Mouse (Mus musculus) MEL (cell line): ENCODE measurements around the gene Zkscan6. TPM values are rescaled to one million over a fixed set of nuclear protein-coding genes. Genes with fewer than 3 reads are reported as not detected.

ENCODE experiments used
- DNase-seq: peaks from one replicate; pipeline ENCODE4 v3.0.0; 2011; ENCODE audit warnings: low read depth, low spot score
- H3K27ac ChIP-seq: 2 replicates; pipeline ENCODE4 v1.5.1; 2012; ENCODE audit warnings: low read depth, mild to moderate bottlenecking, control low read depth, low read length, moderate library complexity; ENCODE audit not compliant: control insufficient read depth
- H3K27me3 ChIP-seq, 2 experiments: fragments of 150-350 bp in 1 of 2; sonication (generic) in 1 of 2; 2 replicates each; pipeline ENCODE4 v1.6.1; 2012; ENCODE audit warnings: low read length in 2 of 2, mild to moderate bottlenecking in 2 of 2, improper control_type of control experiment in 1 of 2, moderate library complexity in 1 of 2; ENCODE audit not compliant: insufficient read depth in 2 of 2, control insufficient read depth in 1 of 2
- H3K36me3 ChIP-seq, 2 experiments: 2 replicates each; pipeline ENCODE4 v1.6.1; 2012 to 2014; ENCODE audit warnings: low read length in 2 of 2, improper control_type of control experiment in 1 of 2, inconsistent platforms in 1 of 2, mild to moderate bottlenecking in 1 of 2; ENCODE audit not compliant: insufficient read depth in 2 of 2, control insufficient read depth in 1 of 2
- H3K4me1 ChIP-seq, 2 experiments: fragments of 150-350 bp in 1 of 2; sonication (generic) in 1 of 2; 2 replicates each; pipeline ENCODE4 v1.6.1; 2012; ENCODE audit warnings: low read length in 2 of 2, improper control_type of control experiment in 1 of 2, mild to moderate bottlenecking in 1 of 2; ENCODE audit not compliant: insufficient read depth in 2 of 2, control insufficient read depth in 1 of 2
- H3K4me3 ChIP-seq, 2 experiments: fragments of 150-350 bp in 1 of 2; sonication (generic) in 1 of 2; 2 replicates each; pipeline ENCODE4 v1.5.1; 2012; ENCODE audit warnings: low read depth in 2 of 2, low read length in 2 of 2, mild to moderate bottlenecking in 2 of 2, moderate library complexity in 2 of 2, control low read depth in 1 of 2, improper control_type of control experiment in 1 of 2; ENCODE audit not compliant: control insufficient read depth in 1 of 2, insufficient read depth in 1 of 2
- H3K79me2 ChIP-seq: 2 replicates; pipeline ENCODE4 v1.6.1; 2012; ENCODE audit warnings: mild to moderate bottlenecking, low read length, moderate library complexity; ENCODE audit not compliant: control insufficient read depth, poor library complexity, insufficient read depth
- H3K9ac ChIP-seq: 2 replicates; pipeline ENCODE4 v1.6.1; 2012; ENCODE audit warnings: low read depth, mild to moderate bottlenecking, control low read depth, low read length, moderate library complexity; ENCODE audit not compliant: control insufficient read depth, poor library complexity, severe bottlenecking
- H3K9me3 ChIP-seq: fragments of 150-350 bp; sonication (generic); replicated peaks from 2 replicates; pipeline ENCODE4 v1.6.1; 2012; ENCODE audit warnings: mild to moderate bottlenecking, low read length, improper control_type of control experiment, moderate library complexity; ENCODE audit not compliant: insufficient read depth
- CHD2 ChIP-seq: IDR thresholded peaks from 2 replicates; pipeline ENCODE4 v1.6.1; 2011; ENCODE audit warnings: low read length, improper control_type of control experiment
- CTCF ChIP-seq, 3 experiments: IDR thresholded peaks in 2 of 3; conservative IDR thresholded peaks in 1 of 3; 2 replicates each; pipeline ENCODE4 v1.5.1; 2011 to 2012; ENCODE audit warnings: low read length in 3 of 3, low read depth in 2 of 3, mild to moderate bottlenecking in 2 of 3, improper control_type of control experiment in 1 of 3, inconsistent platforms in 1 of 3, mixed read lengths in 1 of 3, moderate library complexity in 1 of 3; ENCODE audit not compliant: control insufficient read depth in 1 of 3, insufficient read depth in 1 of 3, poor library complexity in 1 of 3, severe bottlenecking in 1 of 3
- ELF1 ChIP-seq: IDR thresholded peaks from 2 replicates; pipeline ENCODE4 v1.6.1; 2014; ENCODE audit warnings: low read depth, mild to moderate bottlenecking, inconsistent platforms, low read length, improper control_type of control experiment, moderate library complexity
- GABPA ChIP-seq: IDR thresholded peaks from 2 replicates; pipeline ENCODE4 v1.6.1; 2012; ENCODE audit warnings: low read depth, mild to moderate bottlenecking, inconsistent platforms, low read length, improper control_type of control experiment, moderate library complexity
- HCFC1 ChIP-seq: IDR thresholded peaks from 2 replicates; pipeline ENCODE4 v1.6.1; 2012; ENCODE audit warnings: low read depth, mild to moderate bottlenecking, inconsistent platforms, low read length, improper control_type of control experiment, moderate library complexity
- KAT2A ChIP-seq: conservative IDR thresholded peaks from 2 replicates; pipeline ENCODE4 v1.6.1; 2012; ENCODE audit warnings: low read depth, low read length, improper control_type of control experiment, inconsistent platforms
- MEF2A ChIP-seq: IDR thresholded peaks from 2 replicates; pipeline ENCODE4 v1.6.1; 2014; ENCODE audit warnings: low read depth, mild to moderate bottlenecking, inconsistent platforms, low read length, improper control_type of control experiment; ENCODE audit not compliant: poor library complexity, insufficient replicate concordance, severe bottlenecking; ENCODE audit errors: extremely low read depth
- MYB ChIP-seq: IDR thresholded peaks from 2 replicates; pipeline ENCODE4 v1.6.1; 2011; ENCODE audit warnings: mild to moderate bottlenecking, low read depth, low read length, improper control_type of control experiment
- NELFE ChIP-seq: IDR thresholded peaks from 2 replicates; pipeline ENCODE4 v1.6.1; 2011; ENCODE audit warnings: low read depth, low read length, improper control_type of control experiment
- POLR2A ChIP-seq, 2 experiments: IDR thresholded peaks; 2 replicates each; pipeline ENCODE4 v1.6.1; 2011 to 2012; ENCODE audit warnings: low read length in 2 of 2, mild to moderate bottlenecking in 2 of 2, control low read depth in 1 of 2, improper control_type of control experiment in 1 of 2, low read depth in 1 of 2, moderate library complexity in 1 of 2; ENCODE audit not compliant: control insufficient read depth in 1 of 2, insufficient read depth in 1 of 2, poor library complexity in 1 of 2
- POLR2AphosphoS2 ChIP-seq: IDR thresholded peaks from 2 replicates; pipeline ENCODE4 v1.6.1; 2011; ENCODE audit warnings: low read length, improper control_type of control experiment
- RAD21 ChIP-seq: IDR thresholded peaks from 2 replicates; pipeline ENCODE4 v1.6.1; 2011; ENCODE audit warnings: mild to moderate bottlenecking, low read depth, low read length, improper control_type of control experiment
- SIN3A ChIP-seq: IDR thresholded peaks from 2 replicates; pipeline ENCODE4 v1.6.1; 2012; ENCODE audit warnings: low read length, improper control_type of control experiment, inconsistent platforms
- SMC3 ChIP-seq: IDR thresholded peaks from 2 replicates; pipeline ENCODE4 v1.6.1; 2011; ENCODE audit warnings: low read depth, low read length, improper control_type of control experiment
- ZC3H11A ChIP-seq: IDR thresholded peaks from 2 replicates; pipeline ENCODE4 v1.6.1; 2012; ENCODE audit warnings: low read depth, mild to moderate bottlenecking, inconsistent platforms, low read length, improper control_type of control experiment
- ZKSCAN1 ChIP-seq: IDR thresholded peaks from 2 replicates; pipeline ENCODE4 v1.6.1; 2012; ENCODE audit warnings: low read depth, mild to moderate bottlenecking, inconsistent platforms, low read length, improper control_type of control experiment, moderate library complexity
- polyA plus RNA-seq, 2 experiments: library from polyadenylated mRNA; stranded (reverse) in 1 of 2; unstranded in 1 of 2; fragments of >175 nt in 1 of 2; fragments of >200 nt in 1 of 2; gene quantifications; 2 replicates each; pipeline versions ENCODE4 v1.2.1 to v1.2.4; 2012; ENCODE audit warnings: low replicate concordance in 2 of 2, low read depth in 1 of 2; ENCODE audit not compliant: insufficient read length in 2 of 2, insufficient read depth in 1 of 2, missing spikeins in 1 of 2
- total RNA-seq: library from RNA; depleted of rRNA; stranded (reverse); fragments of 300-350 nt; gene quantifications from 2 replicates; pipeline ENCODE4 v1.2.3, GENCODE M21; 2012

Gene Zkscan6
- total and polyA plus RNA-seq, 3 experiments: 12.0 to 18.1 TPM; not detected in 1

GRCm38 (mm10) chr11:65818193-65818592 is 11.2 kb downstream of the Zkscan6 start:
- Histone ChIP-seq H3K9me3 (no peaks in the 10 kb centered on the region), H3K9ac (no peak overlapping the region), H3K27ac (no peak overlapping the region), H3K36me3 (peaks cover 0 to 21% of the 10 kb centered on the region in 2 experiments; a peak in 2 of 4 replicates), H3K79me2 (no peaks in the 10 kb centered on the region), H3K4me1 (no peaks in the 10 kb centered on the region; a peak in 1 of 4 replicates), H3K4me3 (no peak overlapping the region), H3K27me3 (no peaks in the 10 kb centered on the region)
- TF ChIP-seq ZC3H11A: no peak
- no peak for TF ChIP-seq SMC3
- TF ChIP-seq CHD2: no peak
- no peak for TF ChIP-seq ZKSCAN1
- TF ChIP-seq MYB: no peak
- no peak for TF ChIP-seq ELF1
- TF ChIP-seq GABPA: no peak
- no peak for TF ChIP-seq POLR2A (IDR thresholded peaks at IDR 0.05; ENCODE audit: control insufficient read depth in 1 of 2, insufficient read depth in 1 of 2, low read depth in 1 of 2, low read length in 2 of 2, poor library complexity in 1 of 2)
- TF ChIP-seq RAD21: no peak
- no peak for DNase-seq

- Histone ChIP-seq H3K9ac (no peak overlapping the region), H3K9me3 (no peaks in the 10 kb centered on the region), H3K4me3 (no peak overlapping the region), H3K4me1 (no peaks in the 10 kb centered on the region; a peak in 1 of 4 replicates), H3K36me3 (peaks cover 0 to 25% of the 10 kb centered on the region in 2 experiments; a peak in 2 of 4 replicates), H3K79me2 (no peaks in the 10 kb centered on the region), H3K27ac (no peak overlapping the region), H3K27me3 (no peaks in the 10 kb centered on the region)
- DNase-seq: no peak
- TF ChIP-seq NELFE: no peak
- TF ChIP-seq POLR2AphosphoS2: no peak
- no peak for TF ChIP-seq CHD2
- no peak for TF ChIP-seq KAT2A
- no peak for TF ChIP-seq SIN3A
- TF ChIP-seq MEF2A: no peak
- no peak for TF ChIP-seq HCFC1
- no peak for TF ChIP-seq SMC3
- TF ChIP-seq CTCF (IDR thresholded peaks at IDR 0.05 in 2 of 3, conservative IDR thresholded peaks at IDR 0.05 in 1 of 3; ENCODE audit: control insufficient read depth in 1 of 3, insufficient read depth in 1 of 3, low read depth in 2 of 3, low read length in 3 of 3, poor library complexity in 1 of 3, severe bottlenecking in 1 of 3): no peak
These were observed 13.3 kb downstream of the Zkscan6 start for GRCm38 (mm10) chr11:65820280-65820679.
